Mouse (Mus musculus) lung, postnatal 10 days (tissue): ENCODE measurements around the gene Gm2a.
"Not testable (repeated sequence)": the region's sequence is repeated elsewhere in the genome, so short reads cannot be mapped to it uniquely, and the experiment has no call there.

Experiments
- DNase-seq: peaks from one replicate; pipeline ENCODE4 v3.0.0; 2021

Gene Gm2a

GRCm38 (mm10) chr11:55098189-55098915 lies 437 bp downstream of the Gm2a start:
- DNase-seq: no peak

- DNase-seq: no peak
Measured at GRCm38 (mm10) chr11:55099019-55099771, 1.3 kb downstream of the Gm2a start.

- no peak for DNase-seq
Measured at GRCm38 (mm10) chr11:55099868-55100267, 2.0 kb downstream of the Gm2a start.

- DNase-seq: no peak
Measured at GRCm38 (mm10) chr11:55102015-55102414, 4.1 kb downstream of the Gm2a start.

- DNase-seq: no peak
Measured at GRCm38 (mm10) chr11:55103229-55103628, 5.3 kb downstream of the Gm2a start.

GRCm38 (mm10) chr11:55105389-55105788 lies 7.5 kb downstream of the Gm2a start:
- no peak for DNase-seq

- DNase-seq: no peak
Measured at GRCm38 (mm10) chr11:55106636-55107035, 8.7 kb downstream of the Gm2a start.

GRCm38 (mm10) chr11:55109521-55110300 lies 11.8 kb downstream of the Gm2a start:
- DNase-seq: no peak

- no peak for DNase-seq
Measured at GRCm38 (mm10) chr11:55110566-55111169, 12.8 kb downstream of the Gm2a start.

GRCm38 (mm10) chr11:55113209-55113860 lies 15.4 kb downstream of the Gm2a start:
- DNase-seq: peak; percentile 44

- DNase-seq: not testable (repeated sequence)
Measured at GRCm38 (mm10) chr11:55113861-55114250, 15.9 kb downstream of the Gm2a start.

GRCm38 (mm10) chr11:55114291-55114690 lies 16.4 kb downstream of the Gm2a start:
- no peak for DNase-seq

GRCm38 (mm10) chr11:55116004-55116403 lies 18.1 kb downstream of the Gm2a start:
- no peak for DNase-seq

- DNase-seq: no peak
Measured at GRCm38 (mm10) chr11:55117031-55117430, 19.1 kb downstream of the Gm2a start.

- no peak for DNase-seq
Measured at GRCm38 (mm10) chr11:55120279-55120678, 22.4 kb downstream of the Gm2a start.

- no peak for DNase-seq
Measured at GRCm38 (mm10) chr11:55120821-55121271, 22.9 kb downstream of the Gm2a start.

GRCm38 (mm10) chr11:55121430-55121829 lies 23.5 kb downstream of the Gm2a start:
- DNase-seq: no peak

- DNase-seq: no peak
Measured at GRCm38 (mm10) chr11:55126663-55127062, 28.7 kb downstream of the Gm2a start.

GRCm38 (mm10) chr11:55127937-55128336 lies 30.0 kb downstream of the Gm2a start:
- DNase-seq: no peak

GRCm38 (mm10) chr11:55128411-55128810 lies 30.5 kb downstream of the Gm2a start:
- no peak for DNase-seq

- peak; percentile 44 for DNase-seq
Measured at GRCm38 (mm10) chr11:55131077-55131742, 33.3 kb downstream of the Gm2a start.

- DNase-seq: no peak
Measured at GRCm38 (mm10) chr11:55131946-55132345, 34.0 kb downstream of the Gm2a start.
